Mouse (Mus musculus): ENCODE measurements around the gene Akap2. TPM values are rescaled to one million over a fixed set of nuclear protein-coding genes. Genes with fewer than 3 reads are reported as not detected.

Akap2 gene
- polyA plus RNA-seq, 1 experiment: 19.3 TPM

GRCm38 (mm10) chr4:57801986-57802385 is 84.5 kb downstream of the Akap2 start:
- H3K27me3 ChIP-seq (ENCODE audit: control insufficient read depth, insufficient read depth, insufficient read length): no peaks in the 10 kb centered on the region
- TF ChIP-seq TCF3 (IDR thresholded peaks at IDR 0.05; ENCODE audit: insufficient read length, low read depth) (no peak), CEBPB (IDR thresholded peaks at IDR 0.05; ENCODE audit: insufficient read depth, poor library complexity, severe bottlenecking) (no peak), MYOD1 (IDR thresholded peaks at IDR 0.05; ENCODE audit: control insufficient read depth in 1 of 3, insufficient read length in 2 of 3, low read depth in 2 of 3) (no peak), E2F4 (IDR thresholded peaks at IDR 0.05; ENCODE audit: insufficient read depth) (no peak), REST (IDR thresholded peaks at IDR 0.05; ENCODE audit: insufficient read depth, insufficient read length) (no peak), TCF12 (IDR thresholded peaks at IDR 0.05; ENCODE audit: insufficient read depth, poor library complexity, severe bottlenecking) (no peak), MAX (IDR thresholded peaks at IDR 0.05; ENCODE audit: low read depth) (no peak), POLR2AphosphoS2 (IDR thresholded peaks at IDR 0.05; ENCODE audit: insufficient read length, low read depth) (no peak), MYOG (IDR thresholded peaks at IDR 0.05; ENCODE audit: control insufficient read depth in 1 of 3, insufficient read depth in 1 of 3, insufficient read length in 2 of 3, low read depth in 2 of 3) (no peak), POLR2A (IDR thresholded peaks at IDR 0.05; ENCODE audit: insufficient read length, low read depth) (no peak), SRF (IDR thresholded peaks at IDR 0.05; ENCODE audit: control insufficient read depth, insufficient read length, low read depth) (no peak), USF1 (IDR thresholded peaks at IDR 0.05; ENCODE audit: low read depth) (no peak)

GRCm38 (mm10) chr4:57802411-57802810 is 85.0 kb downstream of the Akap2 start:
- TF ChIP-seq MAX (IDR thresholded peaks at IDR 0.05; ENCODE audit: low read depth) (no peak), REST (IDR thresholded peaks at IDR 0.05; ENCODE audit: insufficient read depth, insufficient read length) (no peak), POLR2A (IDR thresholded peaks at IDR 0.05; ENCODE audit: insufficient read length, low read depth) (no peak), USF1 (IDR thresholded peaks at IDR 0.05; ENCODE audit: low read depth) (no peak), MYOG (IDR thresholded peaks at IDR 0.05; ENCODE audit: control insufficient read depth in 1 of 3, insufficient read depth in 1 of 3, insufficient read length in 2 of 3, low read depth in 2 of 3) (no peak), TCF12 (IDR thresholded peaks at IDR 0.05; ENCODE audit: insufficient read depth, poor library complexity, severe bottlenecking) (no peak), SRF (IDR thresholded peaks at IDR 0.05; ENCODE audit: control insufficient read depth, insufficient read length, low read depth) (no peak), TCF3 (IDR thresholded peaks at IDR 0.05; ENCODE audit: insufficient read length, low read depth) (no peak), MYOD1 (IDR thresholded peaks at IDR 0.05; ENCODE audit: control insufficient read depth in 1 of 3, insufficient read length in 2 of 3, low read depth in 2 of 3) (no peak), POLR2AphosphoS2 (IDR thresholded peaks at IDR 0.05; ENCODE audit: insufficient read length, low read depth) (no peak), CEBPB (IDR thresholded peaks at IDR 0.05; ENCODE audit: insufficient read depth, poor library complexity, severe bottlenecking) (no peak), E2F4 (IDR thresholded peaks at IDR 0.05; ENCODE audit: insufficient read depth) (no peak)

More at GRCm38 (mm10) chr4:57801986-57802385, 84.5 kb downstream of the Akap2 start:
- Histone ChIP-seq H3K4me2 (ENCODE audit: low read depth) (no peak overlapping the region), H3ac (ENCODE audit: control insufficient read depth, insufficient read length) (no peak overlapping the region), H3K36me3 (ENCODE audit: control insufficient read depth, insufficient read depth) (peaks cover 4% of the 10 kb centered on the region), H3K4me3 (no peak overlapping the region), H3K79me2 (ENCODE audit: control insufficient read depth, insufficient read depth) (peaks cover 49% of the 10 kb centered on the region)

GRCm38 (mm10) chr4:57804902-57805301 is 87.4 kb downstream of the Akap2 start:
- Histone ChIP-seq H3K36me3 (ENCODE audit: control insufficient read depth, insufficient read depth) (peaks cover 4% of the 10 kb centered on the region), H3K79me2 (ENCODE audit: control insufficient read depth, insufficient read depth) (peaks cover 73% of the 10 kb centered on the region), H3ac (ENCODE audit: control insufficient read depth, insufficient read length) (no peak overlapping the region), H3K27me3 (ENCODE audit: control insufficient read depth, insufficient read depth, insufficient read length) (no peaks in the 10 kb centered on the region), H3K4me3 (no peak overlapping the region), H3K4me2 (ENCODE audit: low read depth) (peak overlapping the region; percentile 81)
- TF ChIP-seq USF1 (IDR thresholded peaks at IDR 0.05; ENCODE audit: low read depth): peak; percentile 75
- TF ChIP-seq MYOD1 (IDR thresholded peaks at IDR 0.05; ENCODE audit: control insufficient read depth in 1 of 3, insufficient read length in 2 of 3, low read depth in 2 of 3): peak in 1 of 3 experiments; percentile 18
- TF ChIP-seq SRF (IDR thresholded peaks at IDR 0.05; ENCODE audit: control insufficient read depth, insufficient read length, low read depth): no peak

More at GRCm38 (mm10) chr4:57802411-57802810, 85.0 kb downstream of the Akap2 start:
- H3K4me3 ChIP-seq: no peak overlapping the region
- H3K79me2 ChIP-seq (ENCODE audit: control insufficient read depth, insufficient read depth): peaks cover 54% of the 10 kb centered on the region
- H3K4me2 ChIP-seq (ENCODE audit: low read depth): no peak overlapping the region
- no peak overlapping the region for H3ac ChIP-seq (ENCODE audit: control insufficient read depth, insufficient read length)
- no peaks in the 10 kb centered on the region for H3K27me3 ChIP-seq (ENCODE audit: control insufficient read depth, insufficient read depth, insufficient read length)
- H3K36me3 ChIP-seq (ENCODE audit: control insufficient read depth, insufficient read depth): peaks cover 4% of the 10 kb centered on the region

GRCm38 (mm10) chr4:57809449-57809848 is 92.0 kb downstream of the Akap2 start:
- Histone ChIP-seq H3K79me2 (ENCODE audit: control insufficient read depth, insufficient read depth) (peaks cover 60% of the 10 kb centered on the region), H3K4me2 (ENCODE audit: low read depth) (no peak overlapping the region), H3K27me3 (ENCODE audit: control insufficient read depth, insufficient read depth, insufficient read length) (no peaks in the 10 kb centered on the region), H3ac (ENCODE audit: control insufficient read depth, insufficient read length) (no peak overlapping the region), H3K4me3 (no peak overlapping the region), H3K36me3 (ENCODE audit: control insufficient read depth, insufficient read depth) (peaks cover 6% of the 10 kb centered on the region)
- TF ChIP-seq E2F4 (IDR thresholded peaks at IDR 0.05; ENCODE audit: insufficient read depth) (no peak), TCF3 (IDR thresholded peaks at IDR 0.05; ENCODE audit: insufficient read length, low read depth) (no peak), POLR2A (IDR thresholded peaks at IDR 0.05; ENCODE audit: insufficient read length, low read depth) (no peak)

GRCm38 (mm10) chr4:57812075-57812474 is 94.6 kb downstream of the Akap2 start:
- Histone ChIP-seq H3K79me2 (ENCODE audit: control insufficient read depth, insufficient read depth) (peaks cover 49% of the 10 kb centered on the region), H3ac (ENCODE audit: control insufficient read depth, insufficient read length) (no peak overlapping the region), H3K36me3 (ENCODE audit: control insufficient read depth, insufficient read depth) (peaks cover 11% of the 10 kb centered on the region), H3K27me3 (ENCODE audit: control insufficient read depth, insufficient read depth, insufficient read length) (no peaks in the 10 kb centered on the region), H3K4me3 (no peak overlapping the region), H3K4me2 (ENCODE audit: low read depth) (no peak overlapping the region)
- no peak for TF ChIP-seq SRF (IDR thresholded peaks at IDR 0.05; ENCODE audit: control insufficient read depth, insufficient read length, low read depth)
- TF ChIP-seq MYOG (IDR thresholded peaks at IDR 0.05; ENCODE audit: control insufficient read depth in 1 of 3, insufficient read depth in 1 of 3, insufficient read length in 2 of 3, low read depth in 2 of 3): peak; percentile 66 to 91 (median 68)
- TF ChIP-seq TCF12 (IDR thresholded peaks at IDR 0.05; ENCODE audit: insufficient read depth, poor library complexity, severe bottlenecking): peak; percentile 92
- peak; percentile 34 to 94 (median 86) for TF ChIP-seq MYOD1 (IDR thresholded peaks at IDR 0.05; ENCODE audit: control insufficient read depth in 1 of 3, insufficient read length in 2 of 3, low read depth in 2 of 3)
- TF ChIP-seq TCF3 (IDR thresholded peaks at IDR 0.05; ENCODE audit: insufficient read length, low read depth): peak; percentile 52
